Mouse (Mus musculus): ENCODE measurements at regions not wholly inside any gene's neighbourhood (a gene's known extent, or its start where the extent isn't known, plus 50 kb on each side); places are given as distances from the start of the nearest gene placed in this dataset.

- no peak for TF ChIP-seq CTCF (IDR thresholded peaks at IDR 0.05; ENCODE audit: low read depth)
- no peak for TF ChIP-seq EP300 (IDR thresholded peaks at IDR 0.05; ENCODE audit: low read depth)
- Histone ChIP-seq H3K4me3 (ENCODE audit: insufficient read depth in 1 of 2, low read depth in 2 of 2, low read length in 2 of 2) (no peak overlapping the region), H3K4me1 (replicated peaks; ENCODE audit: control insufficient read depth in 2 of 2, insufficient read depth in 2 of 2, low read length in 1 of 2) (no peaks in the 10 kb centered on the region), H3K36me3 (replicated peaks; ENCODE audit: control insufficient read depth, insufficient read depth, low read depth) (no peaks in the 10 kb centered on the region), H3K27ac (no peak overlapping the region), H3K4me2 (ENCODE audit: low read depth) (no peak overlapping the region), H3K9me3 (ENCODE audit: control insufficient read depth, low read length) (no peaks in the 10 kb centered on the region), H3K9ac (replicated peaks) (no peak overlapping the region), H3K27me3 (ENCODE audit: control insufficient read depth, insufficient read depth, low read length) (no peaks in the 10 kb centered on the region)
- DNase-seq (ENCODE audit: low read depth in 3 of 3, low spot score in 3 of 3) (no peak), ATAC-seq (ENCODE audit: insufficient read depth) (no peak)
- WGBS (ENCODE audit: insufficient replicate concordance), result 76% methylated on average over 1 of the region's 1 CpGs
Measured at GRCm38 (mm10) chr1:23655768-23656167, 105.8 kb upstream of the B3gat2 start.

- Histone ChIP-seq H3K27me3 (ENCODE audit: control insufficient read depth, insufficient read depth, low read length) (no peaks in the 10 kb centered on the region), H3K4me1 (replicated peaks; ENCODE audit: control insufficient read depth in 2 of 2, insufficient read depth in 2 of 2, low read length in 1 of 2) (no peaks in the 10 kb centered on the region), H3K9ac (replicated peaks) (no peak overlapping the region), H3K36me3 (replicated peaks; ENCODE audit: control insufficient read depth, insufficient read depth, low read depth) (no peaks in the 10 kb centered on the region), H3K4me2 (ENCODE audit: low read depth) (no peak overlapping the region), H3K4me3 (ENCODE audit: insufficient read depth in 1 of 2, low read depth in 2 of 2, low read length in 2 of 2) (no peak overlapping the region), H3K9me3 (ENCODE audit: control insufficient read depth, low read length) (no peaks in the 10 kb centered on the region), H3K27ac (no peak overlapping the region)
- 64% methylated on average over 12 of the region's 12 CpGs for WGBS (ENCODE audit: insufficient replicate concordance)
- DNase-seq (ENCODE audit: low read depth in 3 of 3, low spot score in 3 of 3), result no peak
- no peak for ATAC-seq (ENCODE audit: insufficient read depth)
- no peak for TF ChIP-seq EP300 (IDR thresholded peaks at IDR 0.05; ENCODE audit: low read depth)
- TF ChIP-seq CTCF (IDR thresholded peaks at IDR 0.05; ENCODE audit: low read depth), result no peak
Measured at GRCm38 (mm10) chr1:23656302-23656701, 105.3 kb upstream of the B3gat2 start.

- Histone ChIP-seq H3K27ac (no peak overlapping the region), H3K4me3 (ENCODE audit: insufficient read depth in 1 of 2, low read depth in 2 of 2, low read length in 2 of 2) (no peak overlapping the region), H3K9me3 (ENCODE audit: control insufficient read depth, low read length) (no peaks in the 10 kb centered on the region), H3K27me3 (ENCODE audit: control insufficient read depth, insufficient read depth, low read length) (no peaks in the 10 kb centered on the region), H3K4me2 (ENCODE audit: low read depth) (no peak overlapping the region), H3K4me1 (replicated peaks; ENCODE audit: control insufficient read depth in 2 of 2, insufficient read depth in 2 of 2, low read length in 1 of 2) (no peaks in the 10 kb centered on the region), H3K36me3 (replicated peaks; ENCODE audit: control insufficient read depth, insufficient read depth, low read depth) (no peaks in the 10 kb centered on the region), H3K9ac (replicated peaks) (no peak overlapping the region)
- WGBS (ENCODE audit: insufficient replicate concordance), result 64% methylated on average over 8 of the region's 8 CpGs
- TF ChIP-seq EP300 (IDR thresholded peaks at IDR 0.05; ENCODE audit: low read depth) (no peak), CTCF (IDR thresholded peaks at IDR 0.05; ENCODE audit: low read depth) (no peak)
- ATAC-seq (ENCODE audit: insufficient read depth) (no peak), DNase-seq (ENCODE audit: low read depth in 3 of 3, low spot score in 3 of 3) (no peak)
Measured at GRCm38 (mm10) chr1:23656718-23657117, 104.8 kb upstream of the B3gat2 start.

GRCm38 (mm10) chr1:23670514-23670913 lies 91.0 kb upstream of the B3gat2 start:
- Histone ChIP-seq H3K4me1 (replicated peaks; ENCODE audit: control insufficient read depth in 2 of 2, insufficient read depth in 2 of 2, low read length in 1 of 2) (no peaks in the 10 kb centered on the region), H3K4me3 (ENCODE audit: insufficient read depth in 1 of 2, low read depth in 2 of 2, low read length in 2 of 2) (no peak overlapping the region), H3K4me2 (ENCODE audit: low read depth) (no peak overlapping the region), H3K9ac (replicated peaks) (no peak overlapping the region), H3K27me3 (ENCODE audit: control insufficient read depth, insufficient read depth, low read length) (no peaks in the 10 kb centered on the region), H3K36me3 (replicated peaks; ENCODE audit: control insufficient read depth, insufficient read depth, low read depth) (no peaks in the 10 kb centered on the region), H3K9me3 (ENCODE audit: control insufficient read depth, low read length) (no peaks in the 10 kb centered on the region), H3K27ac (no peak overlapping the region)
- DNase-seq (ENCODE audit: low read depth in 3 of 3, low spot score in 3 of 3) (no peak), ATAC-seq (ENCODE audit: insufficient read depth) (no peak)
- 62% methylated on average over 4 of the region's 4 CpGs for WGBS (ENCODE audit: insufficient replicate concordance)
- TF ChIP-seq CTCF (IDR thresholded peaks at IDR 0.05; ENCODE audit: low read depth) (no peak), EP300 (IDR thresholded peaks at IDR 0.05; ENCODE audit: low read depth) (no peak)

- H3K27ac ChIP-seq, result no peak overlapping the region
- DNase-seq (ENCODE audit: low read depth in 3 of 3, low spot score in 3 of 3) (no peak), ATAC-seq (ENCODE audit: insufficient read depth) (no peak)
- WGBS (ENCODE audit: insufficient replicate concordance), result 67% methylated on average over 6 of the region's 6 CpGs
- no peaks in the 10 kb centered on the region for H3K27me3 ChIP-seq (ENCODE audit: control insufficient read depth, insufficient read depth, low read length)
- no peak overlapping the region for H3K4me2 ChIP-seq (ENCODE audit: low read depth)
- H3K9ac ChIP-seq (replicated peaks), result no peak overlapping the region
- TF ChIP-seq EP300 (IDR thresholded peaks at IDR 0.05; ENCODE audit: low read depth) (no peak), CTCF (IDR thresholded peaks at IDR 0.05; ENCODE audit: low read depth) (no peak)
- no peak overlapping the region for H3K4me3 ChIP-seq (ENCODE audit: insufficient read depth in 1 of 2, low read depth in 2 of 2, low read length in 2 of 2)
- no peaks in the 10 kb centered on the region for H3K9me3 ChIP-seq (ENCODE audit: control insufficient read depth, low read length)
- no peaks in the 10 kb centered on the region for H3K4me1 ChIP-seq (replicated peaks; ENCODE audit: control insufficient read depth in 2 of 2, insufficient read depth in 2 of 2, low read length in 1 of 2)
- no peaks in the 10 kb centered on the region for H3K36me3 ChIP-seq (replicated peaks; ENCODE audit: control insufficient read depth, insufficient read depth, low read depth)
Measured at GRCm38 (mm10) chr1:23674357-23674756, 87.2 kb upstream of the B3gat2 start.

Measured in liver, embryonic 14.5 days (tissue).